Comparison of ENCODE assay signal across 9 mouse cellular contexts in the genomic region with DNA sequence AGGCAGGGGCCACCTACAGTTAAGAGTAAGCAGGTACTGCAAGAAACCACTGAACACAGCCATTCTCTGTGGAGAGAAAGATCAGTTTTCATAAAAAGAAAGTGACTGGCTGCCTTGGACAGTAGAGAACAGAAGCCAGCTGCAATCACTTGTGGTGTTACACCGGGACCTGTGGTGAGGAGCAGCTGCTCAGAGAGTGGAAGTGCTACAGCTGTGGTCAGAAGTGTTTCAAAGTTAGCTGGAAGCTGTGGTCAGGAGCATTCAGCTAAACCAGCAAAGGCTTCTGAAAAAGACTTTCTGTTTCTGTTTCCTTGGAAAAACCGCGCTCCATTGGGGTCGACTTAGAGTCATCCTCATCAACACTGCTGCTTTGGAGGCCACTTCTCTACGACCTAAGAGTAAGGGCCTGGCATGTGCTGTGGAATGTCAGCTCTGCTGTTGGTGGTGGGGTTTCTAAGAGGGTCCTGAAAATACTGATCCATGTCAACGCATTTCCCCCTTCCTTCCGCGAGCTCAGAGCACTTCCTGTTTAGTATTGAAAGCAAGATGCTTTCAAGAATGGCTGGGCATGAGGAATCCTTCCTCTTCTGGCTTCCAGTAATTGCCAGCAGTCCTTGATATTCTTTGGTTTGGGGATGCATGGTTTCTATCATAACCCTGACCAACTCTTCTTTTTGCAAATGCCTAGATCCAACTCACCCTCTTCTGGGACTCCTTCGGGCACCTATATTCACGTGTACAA.
DNase-seq lines count a peak whose midpoint lies in the region; ATAC-seq lines count a peak whose summit lies in the region.
"Had no signal": no experiment of that assay in that cellular context is flagged by ENCODE, and none has a peak within 500 bp of the region (broad histone marks: within the 10 kb centered on the region; RNA-seq: fewer than 3 reads in every experiment).

No protein-coding gene starts in this region.

- H3K27me3 ChIP-seq in heart, embryonic 12.5 days (replicated peaks), result no peaks in the 10 kb centered on the region
- no peaks in the 10 kb centered on the region for H3K27me3 ChIP-seq in intestine, embryonic 15.5 days (replicated peaks)
- no peaks in the 10 kb centered on the region for H3K27me3 ChIP-seq in hindbrain, embryonic 13.5 days

- no peak overlapping the region for H3K9ac ChIP-seq in heart, embryonic 12.5 days
- no peak overlapping the region for H3K9ac ChIP-seq in intestine, embryonic 15.5 days
- no peak overlapping the region for H3K9ac ChIP-seq in hindbrain, embryonic 13.5 days

- H3K27ac ChIP-seq in heart, embryonic 12.5 days (ENCODE audit: poor library complexity, severe bottlenecking), result no peak overlapping the region
- H3K27ac ChIP-seq in intestine, embryonic 15.5 days, result peak overlapping the region; percentile 58; the same call in 1 of the 2 replicates
- H3K27ac ChIP-seq in hindbrain, embryonic 13.5 days, result no peak overlapping the region

- 0 out of 2 replicates have a peak, but pooled peaks cover 9% of the 10 kb centered on the region for H3K9me3 ChIP-seq in heart, embryonic 12.5 days (replicated peaks)
- no peaks in the 10 kb centered on the region for H3K9me3 ChIP-seq in intestine, embryonic 15.5 days
- no peaks in the 10 kb centered on the region for H3K9me3 ChIP-seq in hindbrain, embryonic 13.5 days

- WGBS in heart, embryonic 12.5 days, result 83% methylated on average over 10 of the region's 10 CpGs
- 74% methylated on average over 10 of the region's 10 CpGs for WGBS in intestine, embryonic 15.5 days
- WGBS in hindbrain, embryonic 13.5 days, result 89% methylated on average over 10 of the region's 10 CpGs

- H3K4me3 ChIP-seq in heart, embryonic 12.5 days, result no peak overlapping the region
- no peak overlapping the region for H3K4me3 ChIP-seq in intestine, embryonic 15.5 days (replicated peaks)
- H3K4me3 ChIP-seq in hindbrain, embryonic 13.5 days, result no peak overlapping the region

- intact Hi-C loops in left cerebral cortex, postnatal 36 days (cut with DNase I), result no loop called here

- DNase-seq in heart, adult 18-20 months, result peak; percentile 48 to 78
- DNase-seq in CD4-positive helper T cell, adult 2 months (ENCODE audit: low read depth, low spot score), result peak; percentile 33
- peak; percentile 3 for DNase-seq in naive thymus-derived CD4-positive, alpha-beta T cell, adult 2 months (ENCODE audit: low read depth)
- no peak for DNase-seq in left cerebral cortex, postnatal 36 days (ENCODE audit: low spot score in 2 of 2)
- DNase-seq in layer of hippocampus, postnatal 36 days, result no peak

- no peak for ATAC-seq in heart, embryonic 12.5 days (ENCODE audit: insufficient number of reproducible peaks, low FRiP score)
- ATAC-seq in intestine, embryonic 15.5 days, result peak; percentile 67
- no peak for ATAC-seq in hindbrain, embryonic 13.5 days (ENCODE audit: low FRiP score)
- ATAC-seq: CD4-positive, CD25-positive, alpha-beta regulatory T cell, adult 4 months had no signal

- H3K36me3 ChIP-seq in heart, embryonic 12.5 days, result no peaks in the 10 kb centered on the region
- H3K36me3 ChIP-seq in intestine, embryonic 15.5 days, result no peaks in the 10 kb centered on the region
- H3K36me3 ChIP-seq in hindbrain, embryonic 13.5 days, result no peaks in the 10 kb centered on the region

- no peak overlapping the region for H3K4me2 ChIP-seq in heart, embryonic 12.5 days
- peak overlapping the region; percentile 37; the same call in 1 of the 2 replicates for H3K4me2 ChIP-seq in intestine, embryonic 15.5 days (replicated peaks)
- no peak overlapping the region for H3K4me2 ChIP-seq in hindbrain, embryonic 13.5 days

- no peaks in the 10 kb centered on the region for H3K4me1 ChIP-seq in heart, embryonic 12.5 days (replicated peaks)
- H3K4me1 ChIP-seq in intestine, embryonic 15.5 days (replicated peaks), result no peaks in the 10 kb centered on the region
- no peaks in the 10 kb centered on the region for H3K4me1 ChIP-seq in hindbrain, embryonic 13.5 days (replicated peaks)

Comparison
In these comparisons a context has a peak if more than half of its experiments do, and no peak if none do; other contexts are left out.
1. DNase-seq: peak in heart, adult 18-20 months (2 of 2), CD4-positive helper T cell, adult 2 months (single experiment) and naive thymus-derived CD4-positive, alpha-beta T cell, adult 2 months (single experiment); none in left cerebral cortex, postnatal 36 days (0 of 2) and layer of hippocampus, postnatal 36 days (0 of 2).